ENCODE assay signal across 9 mouse cellular contexts in genomic region chr7:137805361-137805760, GRCm38 (mm10).
DNase-seq lines count a peak whose midpoint lies in the region; ATAC-seq and TF ChIP-seq lines count a peak whose summit lies in the region.
"Had no signal": no experiment of that assay in that cellular context is flagged by ENCODE, and none has a peak within 500 bp of the region (broad histone marks: within the 10 kb centered on the region; RNA-seq: fewer than 3 reads in every experiment).

No protein-coding gene starts in this region.

- WGBS in midbrain, postnatal 0 days, result 31% methylated on average over 6 of the region's 6 CpGs
- 37% methylated on average over 6 of the region's 6 CpGs for WGBS in midbrain, embryonic 15.5 days

- no peak for TF ChIP-seq CTCF in midbrain, postnatal 0 days (IDR thresholded peaks at IDR 0.05)

- no peak overlapping the region for H3K4me2 ChIP-seq in midbrain, postnatal 0 days (ENCODE audit: low read depth, low read length, poor library complexity, severe bottlenecking)
- H3K4me2 ChIP-seq in midbrain, embryonic 15.5 days, result no peak overlapping the region

- H3K4me1 ChIP-seq in midbrain, postnatal 0 days (ENCODE audit: insufficient read depth, low read length), result no peaks in the 10 kb centered on the region
- H3K4me1 ChIP-seq in midbrain, embryonic 15.5 days, result no peaks in the 10 kb centered on the region; the same call in 1 of the 2 replicates

- H3K4me3 ChIP-seq in midbrain, postnatal 0 days (ENCODE audit: low read depth, low read length), result no peak overlapping the region
- no peak overlapping the region for H3K4me3 ChIP-seq in midbrain, embryonic 15.5 days

- no peaks in the 10 kb centered on the region for H3K27me3 ChIP-seq in midbrain, postnatal 0 days (ENCODE audit: insufficient read depth, low read length)
- no peaks in the 10 kb centered on the region for H3K27me3 ChIP-seq in midbrain, embryonic 15.5 days (replicated peaks)

- H3K9ac ChIP-seq in midbrain, postnatal 0 days (replicated peaks; ENCODE audit: low read length, poor library complexity, severe bottlenecking), result no peak overlapping the region
- H3K9ac ChIP-seq in midbrain, embryonic 15.5 days, result no peak overlapping the region

- no peak overlapping the region for H3K27ac ChIP-seq in midbrain, postnatal 0 days (ENCODE audit: low read depth, low read length)
- no peak overlapping the region for H3K27ac ChIP-seq in midbrain, embryonic 15.5 days
- H3K27ac ChIP-seq: macrophage had no signal

- no peaks in the 10 kb centered on the region for H3K36me3 ChIP-seq in midbrain, postnatal 0 days (ENCODE audit: insufficient read depth, low read length)
- no peaks in the 10 kb centered on the region for H3K36me3 ChIP-seq in midbrain, embryonic 15.5 days (replicated peaks)

- no peaks in the 10 kb centered on the region for H3K9me3 ChIP-seq in midbrain, postnatal 0 days (ENCODE audit: low read length)
- no peaks in the 10 kb centered on the region for H3K9me3 ChIP-seq in midbrain, embryonic 15.5 days

- peak; percentile 53 for DNase-seq in adrenal gland, postnatal 14 days
- DNase-seq in adrenal gland, postnatal 25 days, result no peak
- DNase-seq in midbrain, postnatal 0 days (ENCODE audit: low spot score), result peak; percentile 79
- peak; percentile 9 for DNase-seq in layer of hippocampus, adult 11-12 months (ENCODE audit: low spot score)
- DNase-seq in retina, postnatal 1 day, result peak; percentile 39
- DNase-seq in cerebellum, adult 9-10 months, result no peak
- DNase-seq in frontal cortex, postnatal 25 days (ENCODE audit: low spot score in 2 of 2), result no peak

- no peak for ATAC-seq in midbrain, postnatal 0 days (ENCODE audit: low FRiP score)
- ATAC-seq in midbrain, embryonic 15.5 days (replicated peaks), result no peak

Comparison
In these comparisons a context has a peak if more than half of its experiments do, and no peak if none do; other contexts are left out.
1. DNase-seq: peak in adrenal gland, postnatal 14 days (single experiment), midbrain, postnatal 0 days (single experiment), layer of hippocampus, adult 11-12 months (single experiment) and retina, postnatal 1 day (single experiment); none in adrenal gland, postnatal 25 days (single experiment), cerebellum, adult 9-10 months (single experiment) and frontal cortex, postnatal 25 days (0 of 2).